Mouse (Mus musculus) intestine, postnatal 0 days (tissue): Measurements from ENCODE around the gene Eid3. TPM values are rescaled to one million over a fixed set of nuclear protein-coding genes. Genes with fewer than 3 reads are reported as not detected.

Experiments
- ATAC-seq: fragments of 200-750 bp; cut with Nextera tagmentation; 2 replicates; pipeline ENCODE4 v1.8.0; 2017; ENCODE audit warnings: mild to moderate bottlenecking, moderate TSS enrichment, moderate library complexity
- H3K27ac ChIP-seq: fragments of 300-500 bp; sonication (generic); 2 replicates; pipeline ENCODE4 v1.5.1; 2014; ENCODE audit warnings: mild to moderate bottlenecking, low read depth, low read length, moderate library complexity
- H3K27me3 ChIP-seq: fragments of 300-500 bp; sonication (generic); replicated peaks from 2 replicates; pipeline ENCODE4 v1.6.1; 2014; ENCODE audit warnings: low read length, mixed read lengths; ENCODE audit not compliant: control insufficient read depth, insufficient read depth
- H3K36me3 ChIP-seq: fragments of 300-500 bp; sonication (generic); 2 replicates; pipeline ENCODE4 v1.6.1; 2014; ENCODE audit warnings: mild to moderate bottlenecking, moderate library complexity; ENCODE audit not compliant: control insufficient read depth, insufficient read depth
- H3K4me1 ChIP-seq: fragments of 300-500 bp; sonication (generic); replicated peaks from 2 replicates; pipeline ENCODE4 v1.6.1; 2014; ENCODE audit warnings: antibody characterized with exemption, low read length, mixed read lengths; ENCODE audit not compliant: control insufficient read depth, insufficient read depth
- H3K4me2 ChIP-seq: fragments of 300-500 bp; sonication (generic); replicated peaks from 2 replicates; pipeline ENCODE4 v1.6.1; 2014; ENCODE audit warnings: low read depth, mild to moderate bottlenecking, moderate library complexity
- H3K4me3 ChIP-seq: fragments of 300-500 bp; sonication (generic); 2 replicates; pipeline ENCODE4 v1.5.1; 2014; ENCODE audit warnings: low read depth, low read length
- H3K9ac ChIP-seq: fragments of 300-500 bp; sonication (generic); 2 replicates; pipeline ENCODE4 v1.6.1; 2014; ENCODE audit warnings: mild to moderate bottlenecking, low read depth, low read length
- H3K9me3 ChIP-seq: fragments of 300-500 bp; sonication (generic); 2 replicates; pipeline ENCODE4 v1.6.1; 2016; ENCODE audit warnings: mixed run types; ENCODE audit not compliant: control insufficient read depth
- CTCF ChIP-seq: sonication (generic); IDR thresholded peaks from 2 replicates; pipeline ENCODE4 v1.5.1; 2016; ENCODE audit warnings: low read depth, mild to moderate bottlenecking, control low read depth, antibody characterized with exemption, moderate library complexity
- WGBS: fragments of 180-500 bp; shearing (Covaris S2); extraction: QIAGEN DNeasy Blood & Tissue Kit; methylation state at CpG from one replicate; pipeline ENCODE4 v1.1.7; 2014; 5-methylcytosine and 5-hydroxymethylcytosine counted together
- polyA plus RNA-seq: library from polyadenylated mRNA; unstranded; fragments of >200 nt; fragmentation: Nextera tagmentation; extraction: Ambion mirVana; gene quantifications from 2 replicates; pipeline ENCODE4 v1.2.1, GENCODE M21; 2015

The Eid3 gene
- polyA plus RNA-seq, 1 experiment from 2014 or later = 0.17 TPM

DNA sequence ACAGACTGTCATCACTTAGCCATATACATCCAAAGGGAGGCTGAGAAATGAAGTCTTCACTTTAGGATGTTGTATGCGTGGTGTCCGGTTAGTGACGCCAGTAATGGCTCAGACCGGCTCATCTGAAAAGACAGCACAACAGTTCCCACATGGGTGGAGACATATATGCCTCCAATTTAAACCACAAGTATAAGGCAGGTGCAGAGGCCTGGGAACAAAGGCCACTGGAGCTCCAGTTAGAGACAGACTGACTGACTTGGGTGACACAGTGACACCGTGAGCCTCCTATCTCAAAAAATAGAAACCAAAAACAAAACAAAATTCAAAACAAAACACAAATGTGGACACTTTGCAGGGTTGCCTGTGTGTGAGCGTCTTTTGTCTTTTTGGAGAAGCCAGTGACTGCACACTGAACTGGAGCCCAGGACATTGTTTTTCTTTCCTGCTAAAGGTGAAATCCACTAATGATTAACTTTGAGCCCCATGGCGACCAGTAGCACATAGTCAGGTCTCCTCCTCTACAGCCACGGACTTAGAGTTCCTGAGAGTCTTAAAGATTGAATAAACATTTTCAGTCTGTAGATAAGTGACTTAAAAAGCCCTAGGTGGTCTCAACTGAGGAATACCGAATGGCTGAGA, 18.5 kb upstream of the Eid3 start:
- no peaks in the 10 kb centered on the region for H3K9me3 ChIP-seq
- H3K4me2 ChIP-seq = no peak overlapping the region
- peak overlapping the region; percentile 51 for H3K27ac ChIP-seq
- peak; percentile 82 for ATAC-seq
- no peaks in the 10 kb centered on the region for H3K4me1 ChIP-seq
- no peak overlapping the region for H3K4me3 ChIP-seq
- TF ChIP-seq CTCF = no peak
- 33% methylated on average over 9 of the region's 9 CpGs for WGBS
- no peaks in the 10 kb centered on the region for H3K36me3 ChIP-seq
- H3K9ac ChIP-seq = no peak overlapping the region
- H3K27me3 ChIP-seq = no peaks in the 10 kb centered on the region

DNA sequence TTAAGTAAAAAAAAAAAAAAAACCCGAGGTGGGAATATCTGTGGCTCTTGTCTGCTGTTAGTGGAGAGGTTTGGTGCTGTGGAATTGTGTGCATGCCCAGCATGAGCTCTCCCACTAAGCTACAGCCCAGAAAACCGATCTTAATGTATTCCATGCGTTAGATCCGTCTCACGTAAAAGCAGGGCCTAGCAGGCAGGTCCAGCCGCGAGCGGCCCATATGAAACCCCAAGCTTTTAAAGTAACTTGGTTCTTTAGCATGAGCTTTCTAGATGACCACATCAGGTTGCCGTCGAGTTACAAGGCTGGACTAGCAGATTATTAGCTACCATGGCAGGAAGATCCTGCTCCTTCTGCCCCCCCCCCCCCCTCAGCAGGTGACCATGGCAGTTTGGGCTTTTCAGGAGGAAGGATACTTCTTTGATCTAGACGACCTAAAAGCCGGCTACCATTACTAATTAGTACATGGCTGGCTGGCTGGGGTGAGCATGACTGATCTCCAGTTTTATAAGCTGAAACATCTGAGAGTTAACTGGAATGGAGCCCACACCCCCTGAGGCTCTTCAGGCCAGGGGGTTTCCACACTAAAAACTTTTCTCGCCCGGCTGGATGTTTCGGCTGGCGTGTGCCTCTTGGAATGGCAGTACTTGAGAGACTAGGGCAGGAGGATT, 16.6 kb upstream of the Eid3 start:
- Histone ChIP-seq H3K9ac (no peak overlapping the region), H3K27ac (no peak overlapping the region), H3K36me3 (no peaks in the 10 kb centered on the region), H3K4me3 (no peak overlapping the region), H3K27me3 (no peaks in the 10 kb centered on the region), H3K9me3 (no peaks in the 10 kb centered on the region), H3K4me1 (no peaks in the 10 kb centered on the region), H3K4me2 (no peak overlapping the region)
- WGBS = 85% methylated on average over 16 of the region's 16 CpGs
- no peak for ATAC-seq
- no peak for TF ChIP-seq CTCF

DNA sequence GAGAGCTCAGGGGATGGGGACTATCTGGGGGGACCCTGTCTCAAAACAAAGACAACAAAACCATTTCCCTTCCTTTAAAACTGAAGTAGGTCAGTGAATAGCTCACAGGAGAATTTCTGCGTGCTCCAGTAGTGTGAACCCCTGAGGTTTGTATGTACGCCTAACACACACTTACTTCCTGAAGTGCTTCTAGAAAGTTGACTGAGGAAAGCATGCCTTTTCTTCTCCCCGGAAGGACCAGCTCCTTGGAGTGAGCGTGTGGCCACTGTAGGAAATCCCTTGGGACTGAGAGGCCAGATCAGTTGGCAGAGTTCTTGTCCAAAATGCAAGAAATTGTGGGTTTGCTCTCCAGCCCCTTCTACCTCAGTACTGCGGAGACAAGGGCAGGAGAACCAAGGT, 16.1 kb upstream of the Eid3 start:
- Histone ChIP-seq H3K4me2 (no peak overlapping the region), H3K27me3 (no peaks in the 10 kb centered on the region), H3K9me3 (no peaks in the 10 kb centered on the region), H3K9ac (no peak overlapping the region), H3K27ac (no peak overlapping the region), H3K4me1 (no peaks in the 10 kb centered on the region), H3K4me3 (no peak overlapping the region), H3K36me3 (no peaks in the 10 kb centered on the region)
- WGBS = 89% methylated on average over 5 of the region's 5 CpGs
- no peak for ATAC-seq
- no peak for TF ChIP-seq CTCF

DNA sequence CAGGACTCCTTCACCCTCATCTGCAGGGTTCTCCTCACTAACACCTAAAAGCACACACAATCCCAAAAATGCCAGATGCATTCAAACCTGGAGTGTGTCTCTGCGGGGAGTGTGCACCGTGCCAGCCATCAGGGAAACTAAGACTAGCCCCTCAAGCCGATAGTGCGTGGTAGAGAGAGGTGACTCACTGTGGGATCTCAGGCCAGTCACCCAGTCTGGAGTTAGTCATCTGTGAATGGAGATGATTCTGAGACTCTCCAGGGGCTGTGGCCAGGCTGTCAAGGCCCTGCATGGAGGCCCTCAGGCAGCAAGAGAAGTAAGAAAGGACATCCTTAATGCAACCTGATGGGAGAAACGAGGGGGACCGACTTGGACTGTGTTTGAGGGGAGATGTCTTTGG, 14.7 kb upstream of the Eid3 start:
- Histone ChIP-seq H3K4me1 (no peaks in the 10 kb centered on the region), H3K4me3 (no peak overlapping the region), H3K36me3 (no peaks in the 10 kb centered on the region), H3K27me3 (no peaks in the 10 kb centered on the region), H3K27ac (no peak overlapping the region), H3K9ac (no peak overlapping the region), H3K9me3 (no peaks in the 10 kb centered on the region), H3K4me2 (no peak overlapping the region)
- TF ChIP-seq CTCF = no peak
- ATAC-seq = no peak
- 89% methylated on average over 6 of the region's 6 CpGs for WGBS

DNA sequence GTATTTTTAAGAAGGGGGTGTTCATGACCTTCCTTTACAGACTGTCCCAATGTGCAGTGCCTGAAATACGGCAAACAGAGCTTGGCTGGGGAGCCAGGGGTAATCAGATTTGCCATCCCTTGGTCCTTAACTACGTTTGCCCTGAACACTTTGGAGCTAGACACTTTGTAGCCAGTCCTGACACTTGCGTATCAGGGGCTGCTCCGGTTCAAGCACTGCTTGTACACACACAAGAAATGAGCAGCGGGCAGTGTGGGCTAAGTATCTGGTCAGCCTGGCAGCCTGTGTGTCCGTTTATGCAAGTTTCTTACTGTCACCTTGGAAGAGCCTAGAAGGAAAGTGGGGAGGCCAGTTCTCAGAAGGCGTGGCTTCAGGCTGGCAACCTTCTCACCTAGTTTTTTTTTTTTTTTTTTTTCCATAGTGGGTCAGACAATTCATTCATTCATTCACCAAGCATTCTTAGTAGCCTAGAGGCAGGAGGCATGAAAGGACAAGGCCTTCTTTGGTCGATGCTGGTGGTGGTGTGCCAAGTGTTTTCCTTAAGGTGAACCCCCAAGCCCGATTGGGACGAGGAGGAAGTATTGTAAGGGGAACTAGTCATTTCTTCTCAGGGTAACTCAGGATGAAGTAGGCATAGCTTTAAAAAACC, 8.3 kb upstream of the Eid3 start:
- Histone ChIP-seq H3K9ac (peak overlapping the region; percentile 61; the same call in 1 of the 2 replicates), H3K36me3 (no peaks in the 10 kb centered on the region), H3K27me3 (no peaks in the 10 kb centered on the region), H3K4me3 (peak overlapping the region; percentile 68; the same call in 1 of the 2 replicates), H3K4me2 (peak overlapping the region; percentile 78), H3K9me3 (no peaks in the 10 kb centered on the region), H3K27ac (peak overlapping the region; percentile 98), H3K4me1 (0 out of 2 replicates have a peak, but pooled peaks cover 5% of the 10 kb centered on the region)
- no peak for TF ChIP-seq CTCF
- WGBS = 46% methylated on average over 10 of the region's 10 CpGs
- ATAC-seq = no peak

DNA sequence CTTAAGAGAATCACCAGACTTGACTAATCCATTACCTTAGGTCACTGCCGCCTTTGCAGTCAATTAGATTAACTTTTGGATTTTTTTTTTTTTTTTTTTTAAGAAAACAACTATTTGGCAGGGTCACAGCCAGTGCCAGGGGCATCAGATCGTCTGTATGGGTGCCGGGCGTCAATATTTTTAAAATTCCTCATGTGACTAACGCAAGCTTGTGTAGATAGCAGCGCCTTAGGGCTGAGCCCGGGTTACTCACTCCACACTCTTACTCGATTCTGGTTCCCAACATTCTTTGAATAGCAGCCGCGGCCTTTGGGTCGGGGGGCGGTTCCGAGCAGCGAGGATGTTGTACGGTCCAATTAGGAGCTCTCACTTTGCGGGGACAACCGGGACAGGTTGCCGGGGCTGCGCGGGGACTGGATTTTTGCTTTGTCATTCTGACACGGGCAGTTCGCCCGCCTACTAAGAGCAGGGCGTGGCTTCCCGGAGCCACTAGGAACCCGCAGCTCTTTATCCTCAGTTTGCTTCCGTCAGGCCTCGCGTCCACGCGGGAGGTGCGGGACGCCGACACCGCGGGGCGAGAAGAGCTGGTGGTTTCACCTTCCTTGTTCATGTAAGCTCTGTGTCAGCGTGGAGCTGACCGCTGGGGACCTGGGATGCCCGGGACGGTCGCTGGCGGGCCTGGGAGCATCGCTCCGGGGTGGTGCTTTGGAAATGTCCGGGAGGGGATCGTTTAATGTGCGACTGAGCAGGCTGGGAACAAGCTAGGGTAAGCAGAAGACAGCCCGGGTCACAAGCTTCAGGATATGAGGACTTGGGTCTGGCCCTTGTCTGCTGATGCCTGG, 7.5 kb upstream of the Eid3 start:
- under 1% methylated on average over 49 of the region's 49 CpGs for WGBS

More for the DNA sequence above, 7.5 kb upstream of the Eid3 start:
- Histone ChIP-seq H3K9me3 (no peaks in the 10 kb centered on the region), H3K4me1 (0 out of 2 replicates have a peak, but pooled peaks cover 8% of the 10 kb centered on the region), H3K9ac (peak overlapping the region; percentile 61), H3K27ac (peak overlapping the region; percentile 98), H3K4me2 (peak overlapping the region; percentile 78), H3K4me3 (peak overlapping the region; percentile 68), H3K27me3 (no peaks in the 10 kb centered on the region), H3K36me3 (peaks cover 6% of the 10 kb centered on the region; the same call in 1 of the 2 replicates)
- no peak for TF ChIP-seq CTCF
- peak; percentile 85 for ATAC-seq
